Mouse (Mus musculus) central nervous system, embryonic 14 days (tissue): ENCODE data around the gene Stom. TPM values are rescaled to one million over a fixed set of nuclear protein-coding genes. Genes with fewer than 3 reads are reported as not detected.

Experiments
- polyA plus RNA-seq: library from polyadenylated mRNA; depleted of rRNA; stranded (reverse); fragments of >200 nt; gene quantifications from 2 replicates; pipeline ENCODE4 v1.2.3, GENCODE M21; 2012; rRNA removed

Stom gene
- polyA plus RNA-seq = 9.4 and 11.2 TPM in 2 replicates

DNA sequence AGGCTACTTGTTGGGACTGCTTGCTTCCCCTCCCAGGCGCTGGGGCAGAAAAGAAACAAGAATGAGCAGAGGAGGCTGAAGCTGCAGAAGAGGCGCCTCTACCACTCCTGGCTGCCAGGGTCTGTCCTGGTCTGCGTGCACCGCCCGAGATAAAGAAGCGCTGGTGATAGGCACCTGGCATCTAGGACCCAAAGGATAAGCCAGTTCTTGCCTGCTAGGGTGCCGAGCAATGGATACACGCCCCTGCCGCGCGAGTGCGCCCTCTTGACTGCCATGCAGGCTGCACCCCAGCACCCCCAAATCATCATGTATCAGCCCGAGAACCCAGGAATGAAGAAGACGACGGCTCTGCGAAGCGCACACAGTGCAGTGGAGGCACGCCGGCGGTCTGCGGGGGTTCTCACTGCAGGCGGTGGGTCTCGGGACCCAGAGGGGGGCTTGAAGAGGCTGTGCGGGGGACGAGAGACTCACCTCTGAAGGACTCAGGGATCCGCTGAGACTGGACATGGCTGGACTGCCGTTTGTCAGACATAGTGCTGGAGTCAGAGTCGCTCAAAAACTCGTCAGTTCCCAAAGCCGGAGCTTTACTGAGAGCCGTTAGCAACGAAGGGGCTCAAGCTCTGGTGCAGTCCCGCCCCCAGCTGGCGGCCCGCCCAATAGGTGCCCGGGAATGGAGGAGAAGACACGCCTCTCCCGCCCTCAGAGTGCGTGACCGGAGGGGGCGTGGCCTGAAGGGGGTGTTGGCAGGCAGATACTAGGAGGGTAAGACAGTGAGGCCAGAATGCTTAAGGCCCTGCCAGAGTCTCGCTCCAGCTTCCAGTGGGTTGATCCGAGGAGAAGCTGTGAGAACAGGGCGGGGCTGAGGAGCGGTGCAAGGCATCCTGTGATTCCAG, at the start of gene Stom:
Stom (minus strand) TSS at position 589 of the 893 bp plus-strand sequence.

DNA sequence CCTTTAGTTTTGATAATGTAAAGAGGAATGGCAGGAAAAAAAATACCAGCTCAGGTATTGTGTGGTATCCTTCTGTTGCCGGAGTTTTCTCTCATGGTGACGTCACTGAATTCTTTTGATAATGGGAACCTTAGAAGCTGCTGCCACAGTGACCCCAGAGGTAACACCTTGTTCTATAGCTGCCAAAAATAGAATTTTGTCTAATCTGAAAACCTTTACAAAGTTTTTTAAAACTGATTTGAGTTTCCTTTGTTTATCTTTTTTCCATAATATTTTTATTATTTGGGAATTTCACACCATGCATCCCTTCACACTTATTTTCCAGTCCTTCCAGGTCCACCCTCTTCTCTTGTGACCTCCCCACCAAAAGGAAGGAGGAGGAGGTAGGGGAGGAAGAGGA, 30.9 kb upstream of the Stom start, which contains the start of gene 4930568D16Rik:
4930568D16Rik (minus strand) TSS at position 101 of the 400 bp plus-strand sequence.

Other genes starting within 250 kb of the Stom start
- 1.1 and 1.4 TPM in 2 replicates for gene AI182371, start 235.4 kb downstream of the Stom start, polyA plus RNA-seq
- gene Cntrl, start 227.5 kb downstream of the Stom start, polyA plus RNA-seq = 32.5 and 38.7 TPM in 2 replicates
- 167 and 185 TPM in 2 replicates for gene Rab14, start 135.9 kb downstream of the Stom start, polyA plus RNA-seq
- 22.8 and 61.3 TPM in 2 replicates for gene Gsn, start 80.6 kb downstream of the Stom start, polyA plus RNA-seq
- not detected in 2 replicates for gene 4930568D16Rik, start 30.8 kb upstream of the Stom start, polyA plus RNA-seq
- gene 4930402F06Rik, start 60.2 kb upstream of the Stom start, polyA plus RNA-seq = not detected in 2 replicates
- 5.3 and 9.1 TPM in 2 replicates for gene Ggta1, start 126.3 kb upstream of the Stom start, polyA plus RNA-seq
- 94.2 and 105 TPM in 2 replicates for gene Dab2ip, start 221.3 kb upstream of the Stom start, polyA plus RNA-seq